Mouse (Mus musculus): ENCODE data around the gene Aff3.

The Aff3 gene

DNA sequence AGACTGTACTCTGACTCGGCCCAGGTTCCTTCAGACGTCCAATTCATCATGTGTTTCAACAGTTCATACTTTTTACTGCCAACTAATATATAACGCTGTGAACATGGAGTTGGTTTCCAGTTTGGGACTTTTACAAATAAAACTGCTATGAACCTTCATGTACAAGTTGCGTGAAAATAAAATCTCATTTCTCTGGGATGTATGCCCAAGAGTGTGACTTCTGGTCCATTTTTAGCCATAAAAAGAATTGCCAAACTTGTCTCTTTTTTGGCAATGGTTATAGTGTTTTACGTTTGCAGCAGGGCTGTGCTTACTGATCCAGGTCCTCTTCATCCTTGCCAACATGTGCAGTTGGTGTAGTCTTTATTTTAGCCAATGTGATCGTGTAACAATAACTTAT, 369.8 kb downstream of the Aff3 start:
- in situ Hi-C loops (cut with MboI, MseI) = no loop called here

DNA sequence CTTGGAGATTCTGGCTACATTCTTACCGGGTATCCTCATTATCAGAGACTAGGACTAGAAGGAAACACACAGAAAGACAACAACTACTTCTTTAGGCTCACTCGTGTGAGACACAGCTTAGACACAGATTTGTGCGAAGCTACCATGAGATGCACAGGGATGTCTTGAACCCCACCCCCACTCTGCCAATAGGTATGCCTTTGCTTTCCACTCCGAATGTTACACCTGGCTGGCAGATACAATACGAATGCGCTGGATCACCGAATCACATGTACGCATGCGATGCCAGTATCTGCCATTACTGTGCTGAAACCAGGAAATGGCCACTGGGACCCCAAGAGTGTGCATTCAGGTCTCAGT, 370.4 kb downstream of the Aff3 start:
- in situ Hi-C loops (cut with MboI, MseI) = no loop called here

DNA sequence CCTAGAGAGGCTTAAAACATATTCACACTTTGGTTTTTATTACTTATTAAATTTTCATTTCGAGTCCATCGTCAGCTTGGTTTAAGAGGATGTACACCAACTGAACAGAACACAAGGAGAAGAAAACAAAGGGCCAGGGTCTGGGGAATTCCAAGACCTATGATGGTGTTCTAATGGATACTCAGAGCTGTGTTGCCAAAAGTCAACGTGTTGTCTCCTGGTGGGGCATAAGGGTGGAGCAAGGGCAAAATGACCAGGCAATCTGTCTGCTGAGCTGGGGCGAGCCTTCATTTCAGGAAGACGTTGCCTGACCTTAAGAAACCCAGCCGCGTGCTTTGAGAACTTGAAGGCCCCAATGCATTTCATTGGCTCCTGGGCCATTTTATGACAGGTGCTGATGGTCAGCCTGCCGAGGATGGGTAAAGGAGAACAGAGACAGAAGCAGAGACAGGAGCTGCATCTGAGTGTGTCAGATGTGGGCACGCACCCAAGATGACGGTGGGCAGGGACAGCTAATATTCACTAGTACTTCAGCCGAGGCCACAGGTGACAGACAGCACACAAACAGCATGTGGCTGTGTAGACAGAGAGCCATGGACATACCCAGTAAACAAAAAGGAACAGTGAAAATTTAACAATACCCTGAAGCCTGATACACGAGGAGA, 371.0 kb downstream of the Aff3 start:
- in situ Hi-C loops (cut with MboI, MseI) = no loop called here

DNA sequence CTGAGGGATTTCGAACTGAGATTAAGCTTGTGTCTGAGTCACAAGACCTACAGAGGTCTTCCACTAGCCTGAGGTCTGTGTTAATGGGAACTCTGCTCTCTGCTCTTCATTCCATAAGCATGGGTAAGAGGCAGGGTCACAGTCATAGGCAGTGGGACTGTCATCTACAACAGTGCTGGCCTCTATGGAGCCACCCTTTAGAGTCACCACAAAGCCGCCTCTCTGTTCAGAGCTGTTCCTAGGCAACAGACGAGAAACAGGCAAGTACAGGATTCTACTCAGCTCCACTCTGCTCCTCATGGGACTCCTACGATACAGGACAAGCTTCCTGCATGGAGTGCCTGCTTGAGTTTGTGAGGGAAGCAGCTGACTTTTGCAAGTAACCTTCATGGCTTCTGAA, 371.9 kb downstream of the Aff3 start:
- in situ Hi-C loops (cut with MboI, MseI) = no loop called here

DNA sequence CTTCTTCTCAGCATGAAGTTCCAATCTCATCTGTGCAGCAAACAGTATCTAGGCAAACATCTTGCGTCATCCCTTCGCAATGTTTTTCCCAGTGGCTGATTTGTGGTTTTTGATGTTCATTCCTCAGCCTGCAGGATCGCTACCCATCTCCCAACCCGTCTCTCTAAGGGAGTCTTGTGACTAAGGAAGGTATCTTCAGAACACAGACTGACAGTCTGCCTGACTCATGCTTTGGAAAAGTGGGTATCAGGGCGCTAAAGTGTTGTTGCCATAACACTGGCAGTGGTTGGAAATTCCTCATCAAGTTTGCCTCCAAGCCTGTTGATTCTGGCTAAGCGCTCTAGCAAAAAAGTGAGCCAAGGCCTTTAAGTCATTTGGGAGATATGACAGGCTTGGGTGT, 372.8 kb downstream of the Aff3 start:
- in situ Hi-C loops (cut with MboI, MseI) = no loop called here

DNA sequence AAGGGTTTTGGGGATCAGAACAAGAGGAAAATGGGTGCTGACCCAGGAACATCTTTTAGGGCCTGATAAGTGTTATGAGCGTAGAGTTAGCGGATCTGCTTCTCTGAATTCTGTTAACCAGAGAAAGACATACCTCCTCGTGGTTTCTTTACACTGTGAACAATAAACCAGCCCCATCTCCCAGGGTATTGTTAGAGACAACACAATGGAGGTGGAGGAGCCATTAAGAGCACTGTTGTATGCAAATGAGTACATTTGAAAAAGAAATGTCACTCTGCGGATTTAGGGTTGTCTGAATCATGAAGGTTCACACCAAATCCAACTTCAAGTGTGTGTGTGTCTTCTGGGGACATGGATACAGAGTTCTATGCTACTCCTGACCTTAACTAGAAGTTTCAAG, 373.3 kb downstream of the Aff3 start:
- in situ Hi-C loops (cut with MboI, MseI) = no loop called here

DNA sequence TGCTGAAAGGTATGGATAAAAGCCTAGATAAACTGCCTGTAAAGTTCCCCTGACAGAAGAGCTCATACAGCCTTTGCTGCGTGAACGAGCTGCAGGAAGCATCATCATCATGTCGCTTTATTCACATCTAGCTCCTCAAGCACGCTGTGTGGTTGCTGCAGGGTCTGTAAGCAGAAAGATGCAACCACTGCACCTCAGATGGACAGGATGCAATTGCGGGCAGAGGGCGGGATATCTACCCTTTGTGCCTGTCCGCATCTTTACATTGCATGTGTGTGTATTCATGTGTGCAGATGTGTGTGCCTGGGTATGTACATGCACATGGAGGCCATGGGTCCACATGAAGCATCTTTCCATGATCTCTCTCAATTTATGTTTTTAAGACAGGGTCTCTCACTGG, 373.9 kb downstream of the Aff3 start:
- in situ Hi-C loops (cut with MboI, MseI) = no loop called here

DNA sequence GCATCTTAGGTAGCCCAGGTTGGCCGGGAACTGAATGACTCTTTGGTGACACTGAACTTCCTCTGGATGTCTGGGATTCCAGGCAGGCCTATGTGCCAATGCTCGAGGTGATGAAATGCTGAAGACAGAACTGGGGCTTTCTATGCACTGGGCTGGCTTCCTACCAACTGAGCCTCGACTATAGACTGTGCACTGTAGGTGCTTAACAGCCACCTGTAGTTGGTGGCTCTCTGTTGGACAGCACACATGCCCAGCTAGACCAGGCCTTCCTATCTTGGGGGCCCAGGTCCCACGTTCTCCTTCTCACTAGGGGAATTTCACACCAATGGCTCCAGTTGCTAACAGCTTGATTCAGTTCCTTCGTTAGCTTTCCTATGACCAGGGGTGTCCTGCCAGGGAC, 374.9 kb downstream of the Aff3 start:
- in situ Hi-C loops (cut with MboI, MseI) = no loop called here

DNA sequence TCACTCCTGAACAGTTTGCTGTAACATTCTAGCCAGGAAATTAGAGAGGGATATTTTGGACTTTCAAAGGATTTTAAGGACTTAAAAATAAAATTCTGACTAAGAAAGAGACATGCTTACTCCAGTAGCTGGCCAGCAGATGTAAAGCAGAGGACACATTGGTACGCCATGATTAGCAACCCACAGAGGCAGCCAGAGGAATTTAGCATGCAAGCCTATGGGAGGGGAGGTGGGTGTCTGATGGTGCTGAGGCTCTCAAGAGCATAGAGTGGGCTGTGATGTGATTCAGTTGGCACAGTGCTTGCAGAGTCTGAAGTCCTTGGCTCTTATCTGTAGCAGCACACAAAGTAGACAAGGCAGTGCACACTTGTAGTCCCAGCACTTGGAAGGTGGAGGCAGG, 376.0 kb downstream of the Aff3 start:
- in situ Hi-C loops (cut with MboI, MseI) = no loop called here

DNA sequence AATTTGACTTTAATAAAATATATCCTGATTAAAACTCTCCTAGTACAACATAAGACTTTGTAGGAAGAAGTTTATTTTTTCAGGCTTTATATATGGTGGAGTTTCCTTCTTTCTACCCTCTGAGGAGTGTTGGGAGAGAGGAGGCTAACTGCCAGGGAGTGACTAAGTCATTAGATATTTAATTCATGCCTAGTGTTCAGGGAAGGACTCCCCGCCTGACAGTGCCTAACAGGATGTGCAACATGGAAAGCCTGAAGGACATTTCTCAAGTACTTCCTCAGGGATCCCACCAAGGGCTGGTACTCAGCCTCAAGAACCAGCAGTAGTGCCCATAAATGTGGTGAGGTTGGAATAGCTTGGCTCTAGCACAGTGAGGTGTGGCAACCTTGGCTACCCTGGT, 378.2 kb downstream of the Aff3 start:
- in situ Hi-C loops (cut with MboI, MseI) = no loop called here

DNA sequence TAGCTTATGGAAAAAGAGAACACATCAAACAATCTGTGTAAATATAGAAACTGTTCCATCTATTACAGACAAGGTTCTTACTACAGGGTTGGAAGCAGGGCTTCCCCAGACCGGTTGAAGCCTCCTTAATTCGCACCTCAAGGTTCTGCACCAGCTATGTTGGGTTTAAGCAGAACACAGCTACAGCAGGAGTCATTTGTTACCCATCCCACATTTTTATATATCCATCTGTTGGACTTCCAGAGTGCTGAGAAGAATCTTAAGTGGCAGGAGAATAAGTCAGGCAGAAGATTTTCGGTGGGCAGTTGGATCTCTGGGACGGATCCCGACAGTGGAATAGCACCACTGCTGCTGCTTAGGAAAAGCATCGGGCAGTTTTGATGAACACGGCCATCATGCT, 384.2 kb downstream of the Aff3 start:
- in situ Hi-C loops (cut with MboI, MseI) = no loop called here

DNA sequence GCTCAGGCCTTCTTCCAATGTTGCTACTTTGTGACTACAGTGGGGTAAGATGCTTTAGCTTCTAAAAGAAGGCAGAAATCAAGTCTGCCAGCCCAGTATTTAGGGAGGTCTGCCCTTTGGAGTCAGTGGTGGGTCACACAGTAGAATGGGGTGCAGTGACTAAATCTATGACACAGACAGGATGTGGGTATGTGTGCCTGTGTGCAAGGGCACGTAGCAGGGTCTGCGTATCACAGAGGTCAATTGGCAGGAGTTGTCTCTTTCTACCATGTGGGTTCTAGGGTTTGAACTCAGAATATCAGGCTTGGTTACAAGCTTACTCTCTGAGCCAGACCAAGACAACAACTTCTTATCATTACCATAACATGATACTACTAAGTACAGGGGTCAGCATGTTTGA, 393.4 kb downstream of the Aff3 start:
- in situ Hi-C loops (cut with MboI, MseI) = no loop called here

DNA sequence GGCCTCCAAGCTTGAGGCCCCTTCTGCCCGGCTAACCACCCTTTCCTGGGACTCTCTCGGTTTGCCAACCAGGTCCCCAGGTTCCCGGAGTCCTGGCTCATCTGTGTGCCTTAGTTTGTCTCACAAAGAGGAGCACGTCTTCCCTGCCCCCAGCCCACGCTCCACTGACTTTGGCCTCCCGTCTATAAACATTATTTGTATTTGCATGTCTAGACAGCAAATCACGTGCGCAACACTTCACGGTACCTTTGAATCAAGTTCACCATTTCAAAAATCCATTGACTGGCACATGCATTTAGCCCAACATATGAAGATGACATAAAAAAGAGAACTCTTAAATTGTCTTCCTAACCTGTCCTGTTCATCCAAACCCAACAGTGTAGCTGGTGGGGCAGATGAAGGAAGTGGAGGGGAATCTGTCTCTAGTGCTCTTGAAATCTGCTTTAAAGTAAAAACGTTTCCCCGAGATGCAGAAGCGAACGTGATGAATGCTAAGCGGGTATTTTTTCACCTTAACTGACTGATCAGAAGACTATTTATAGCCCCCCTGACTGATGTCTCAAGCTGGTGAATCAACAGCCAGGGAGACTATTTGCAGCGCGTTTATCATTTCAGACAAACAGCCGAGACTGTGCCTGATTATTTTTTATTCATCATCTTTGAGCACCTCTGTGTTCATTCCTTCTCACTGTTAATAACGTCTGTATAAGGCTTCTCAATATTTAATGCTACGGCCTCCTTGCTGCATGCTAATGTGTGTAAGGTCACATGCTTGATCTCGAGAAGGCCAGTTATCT, 396.3 kb downstream of the Aff3 start:
- in situ Hi-C loops (cut with MboI, MseI) = no loop called here

DNA sequence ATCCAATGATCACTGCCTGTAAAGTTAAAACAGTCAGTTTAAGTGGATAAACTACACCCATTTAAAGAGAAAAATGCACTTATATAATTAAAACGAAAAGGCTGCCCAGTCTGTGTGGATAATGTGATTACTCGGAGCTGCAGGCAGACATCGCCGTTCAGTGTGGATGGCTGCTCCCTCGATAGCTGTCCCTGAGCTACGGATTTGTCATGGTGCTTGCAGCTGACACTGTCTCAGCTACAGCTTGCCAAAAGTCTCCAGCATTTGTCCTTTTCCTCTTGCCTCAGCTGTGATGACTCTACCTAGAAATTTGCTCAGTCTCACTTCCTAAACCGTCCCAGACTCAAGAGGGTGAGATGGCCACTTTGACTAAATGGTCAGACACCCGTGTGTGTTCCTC, 401.5 kb downstream of the Aff3 start:
- in situ Hi-C loops (cut with MboI, MseI) = no loop called here

DNA sequence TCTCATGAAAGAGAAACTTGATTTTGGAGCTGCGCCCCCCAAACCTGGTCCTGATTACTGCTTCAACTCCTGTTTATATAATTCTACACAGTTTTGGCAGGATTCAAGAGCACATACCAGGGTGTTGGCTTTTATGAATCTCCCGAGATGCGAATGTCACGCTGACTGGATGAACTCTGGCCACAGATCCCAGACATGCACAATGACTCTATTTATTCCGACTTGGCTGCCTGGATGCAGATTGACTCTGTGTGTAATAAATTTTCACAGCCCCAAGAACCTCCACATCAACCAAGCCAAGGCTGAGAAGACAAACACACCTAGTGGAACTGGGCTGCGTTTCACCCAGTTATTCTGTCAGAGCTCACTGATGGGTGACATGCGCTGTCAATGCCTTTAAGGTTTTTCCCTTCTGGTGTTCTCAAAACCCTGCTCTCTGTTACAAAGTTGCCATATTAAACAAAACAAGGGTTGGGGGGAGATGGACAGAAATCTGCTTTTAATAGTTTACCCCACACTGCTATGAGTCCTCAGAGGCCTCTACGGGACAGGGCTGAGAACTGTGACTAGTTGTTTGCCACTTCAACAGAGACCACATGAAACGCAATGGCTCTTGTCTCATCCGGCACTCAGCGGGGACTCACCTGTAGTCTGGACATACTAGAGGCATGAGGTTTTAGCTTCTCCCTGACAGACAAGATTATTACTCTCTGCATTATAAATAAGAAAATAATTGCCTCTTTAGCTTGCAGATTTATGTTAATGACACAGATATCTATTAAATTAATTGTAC, 402.2 kb downstream of the Aff3 start:
- in situ Hi-C loops (cut with MboI, MseI) = no loop called here

DNA sequence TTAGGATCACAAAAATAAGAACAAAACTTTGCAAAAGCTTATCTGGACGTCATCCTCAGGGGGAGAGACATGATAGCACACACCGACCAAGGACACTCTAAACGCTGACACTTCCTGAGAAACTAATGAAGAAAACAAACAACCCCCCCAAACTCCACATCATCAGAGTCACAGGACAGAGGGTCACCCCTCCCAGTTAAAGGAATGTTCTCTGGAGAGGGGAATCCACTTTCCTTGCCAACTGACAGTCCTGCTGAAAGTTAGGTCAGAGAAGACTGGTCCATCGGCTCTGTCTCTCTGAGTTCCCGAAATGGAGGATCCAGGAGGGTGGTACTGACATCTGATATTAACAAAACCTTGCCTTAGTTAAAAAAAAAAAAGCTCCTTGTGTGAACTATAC, 403.7 kb downstream of the Aff3 start:
- in situ Hi-C loops (cut with MboI, MseI) = no loop called here

DNA sequence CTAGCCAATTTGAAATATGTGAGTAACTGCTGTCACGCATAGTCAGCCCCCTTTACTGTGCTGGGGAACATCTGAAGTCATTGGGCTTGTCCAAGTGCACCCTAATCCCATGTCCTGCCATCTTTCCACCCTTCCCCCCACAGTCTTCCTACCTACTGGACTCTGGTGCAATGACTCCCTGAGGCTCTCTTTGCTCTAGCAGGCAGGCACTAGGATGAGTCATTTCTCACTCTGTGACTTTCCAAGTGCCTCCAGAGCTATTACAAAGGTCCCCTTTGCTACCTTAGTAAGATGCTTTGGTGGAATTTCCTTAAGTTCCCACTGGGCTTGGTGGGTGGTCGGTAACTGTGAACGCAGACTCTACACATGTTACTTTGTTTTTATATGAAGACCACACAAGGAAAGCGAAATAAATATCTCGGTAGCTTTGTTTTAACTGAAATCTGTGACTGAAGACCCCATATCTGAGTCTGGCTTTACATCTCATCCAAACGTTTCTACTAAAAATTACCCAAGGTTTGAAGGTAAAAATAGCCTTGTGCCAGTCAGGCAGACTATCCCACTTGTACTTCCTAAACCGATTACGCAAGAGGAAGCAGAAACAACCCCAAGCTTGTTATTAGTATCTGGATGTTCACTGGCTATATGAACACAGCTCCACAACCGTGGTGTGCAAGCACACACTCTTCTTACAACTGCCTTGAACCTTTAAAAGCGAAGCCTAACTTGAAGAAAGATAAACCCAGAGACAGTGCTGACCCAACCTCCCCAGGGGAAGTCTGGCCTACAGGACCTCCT, 405.0 kb downstream of the Aff3 start:
- in situ Hi-C loops (cut with MboI, MseI) = no loop called here

DNA sequence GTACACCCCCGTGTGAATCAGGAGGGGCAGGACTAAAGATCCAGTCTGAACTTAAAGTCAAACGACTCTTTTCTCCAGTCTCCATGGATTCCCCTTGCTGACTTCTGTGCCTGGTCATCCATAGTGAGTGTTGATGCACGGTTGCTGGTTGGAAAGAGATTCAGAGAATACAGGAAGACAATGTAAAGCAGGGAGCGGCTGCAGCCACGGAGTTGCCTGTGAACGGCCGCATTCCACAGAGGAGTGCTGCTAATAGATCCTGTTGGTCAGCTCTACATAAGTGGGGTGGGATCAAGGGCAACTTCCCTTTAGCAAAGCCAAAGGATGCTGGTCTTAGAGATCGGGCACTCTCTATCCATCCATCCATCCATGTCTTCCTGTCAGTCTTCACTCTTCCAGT, 410.3 kb downstream of the Aff3 start:
- in situ Hi-C loops (cut with MboI, MseI) = loop anchor here (5.0 kb wide), 1 partner anchor 538 kb away; no protein-coding TSS in a partner anchor

DNA sequence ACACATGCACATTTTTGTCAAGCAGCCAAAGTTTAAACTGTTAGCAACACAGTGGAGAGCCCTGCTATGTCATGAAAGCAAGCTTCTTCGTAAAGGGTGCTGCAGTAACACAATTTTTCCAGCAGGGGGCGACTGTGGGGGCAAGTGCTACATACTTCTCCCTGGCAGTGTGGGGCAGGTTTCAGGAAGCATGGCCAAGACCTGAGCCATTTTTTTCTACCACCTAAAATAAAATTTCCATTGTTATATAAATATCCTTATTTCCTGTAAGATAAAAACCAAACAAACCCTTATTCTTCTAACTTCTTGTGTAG, 412.0 kb downstream of the Aff3 start:
- in situ Hi-C loops (cut with MboI, MseI) = loop anchor here (5.0 kb wide), 1 partner anchor 540 kb away; no protein-coding TSS in a partner anchor

DNA sequence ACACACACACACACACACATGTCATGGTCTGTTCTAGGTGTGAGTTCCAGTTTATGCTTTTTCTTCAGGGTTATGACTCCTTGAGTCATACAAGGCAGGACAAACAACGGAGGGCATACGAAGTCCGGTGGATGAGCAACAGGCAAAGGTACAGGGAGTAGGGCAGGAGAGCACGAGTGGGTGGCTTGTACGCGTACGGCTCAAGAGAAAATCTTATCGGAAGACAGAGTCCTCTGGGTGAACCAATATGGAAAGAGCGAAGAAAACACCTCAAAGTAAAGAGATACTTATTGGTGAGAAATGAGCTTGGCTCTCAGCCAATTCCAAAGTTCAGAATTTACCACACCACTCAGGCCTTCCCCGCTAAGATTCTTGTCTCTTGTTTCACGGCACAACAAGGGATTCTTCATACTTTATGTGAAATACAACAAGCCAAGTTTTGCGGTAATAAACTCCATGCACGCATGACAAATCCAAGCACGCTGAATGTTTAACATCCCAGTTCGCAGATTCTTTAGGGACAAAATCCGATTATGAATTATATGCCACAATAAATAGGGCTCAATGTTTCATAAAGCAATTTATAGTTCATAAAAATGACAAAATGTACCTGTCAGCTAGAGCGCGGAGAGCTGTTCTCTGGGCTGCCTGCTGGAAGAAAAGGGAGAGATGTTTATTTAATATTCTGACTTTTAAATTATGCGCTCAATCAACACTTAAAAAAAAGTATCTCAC, 412.6 kb downstream of the Aff3 start:
- in situ Hi-C loops (cut with MboI, MseI) = loop anchor here (5.0 kb wide), 1 partner anchor 540 kb away; no protein-coding TSS in a partner anchor

DNA sequence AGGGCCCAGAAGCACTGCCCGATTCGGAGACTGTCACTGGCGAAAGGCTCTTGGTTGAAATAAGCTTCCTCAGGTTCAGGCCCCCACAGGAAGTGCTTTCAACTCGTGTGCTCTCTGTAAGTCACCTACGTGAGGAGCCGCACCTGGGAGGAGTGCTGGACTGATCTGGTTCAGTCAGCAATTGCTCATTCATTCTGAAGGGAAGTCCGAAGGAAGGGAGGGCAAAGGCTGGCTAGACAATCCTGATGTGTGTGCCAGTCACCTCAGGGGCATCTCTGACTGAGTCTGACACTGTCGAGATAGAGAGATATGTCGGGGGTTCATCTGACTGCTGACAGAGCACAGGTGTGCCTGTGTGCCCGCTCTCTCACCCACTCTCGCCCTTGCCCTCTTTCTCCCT, 413.3 kb downstream of the Aff3 start:
- in situ Hi-C loops (cut with MboI, MseI) = loop anchor here (5.0 kb wide), 1 partner anchor 541 kb away; no protein-coding TSS in a partner anchor
